Mouse (Mus musculus) heart, embryonic 15.5 days (tissue): ENCODE measurements around the gene Oas1a. TPM values are rescaled to one million over a fixed set of nuclear protein-coding genes. Genes with fewer than 3 reads are reported as not detected.
"Not testable (repeated sequence)": the region's sequence is repeated elsewhere in the genome, so short reads cannot be mapped to it uniquely, and the experiment has no call there.

ENCODE experiments used
- ATAC-seq: fragments of 200-750 bp; cut with Nextera tagmentation; replicated peaks from 2 replicates; pipeline ENCODE4 v1.8.0; 2017; ENCODE audit warnings: low read depth, moderate TSS enrichment; ENCODE audit not compliant: insufficient number of reproducible peaks, insufficient read depth, low FRiP score
- H3K27ac ChIP-seq: fragments of 300-500 bp; sonication (generic); 2 replicates; pipeline ENCODE4 v1.5.1; 2015; ENCODE audit warnings: mild to moderate bottlenecking, inconsistent platforms
- H3K27me3 ChIP-seq: fragments of 300-500 bp; sonication (generic); 2 replicates; pipeline ENCODE4 v1.6.1; 2015; ENCODE audit warnings: inconsistent platforms
- H3K36me3 ChIP-seq: fragments of 300-500 bp; sonication (generic); 2 replicates; pipeline ENCODE4 v1.6.1; 2015; ENCODE audit warnings: mild to moderate bottlenecking, inconsistent platforms
- H3K4me1 ChIP-seq: fragments of 300-500 bp; sonication (generic); replicated peaks from 2 replicates; pipeline ENCODE4 v1.6.1; 2015; ENCODE audit warnings: inconsistent platforms
- H3K4me2 ChIP-seq: fragments of 300-500 bp; sonication (generic); 2 replicates; pipeline ENCODE4 v1.6.1; 2015; ENCODE audit warnings: inconsistent platforms, mild to moderate bottlenecking, moderate library complexity
- H3K4me3 ChIP-seq: fragments of 300-500 bp; sonication (generic); 2 replicates; pipeline ENCODE4 v1.5.1; 2015; ENCODE audit warnings: mild to moderate bottlenecking, inconsistent platforms
- H3K9ac ChIP-seq: fragments of 300-500 bp; sonication (generic); 2 replicates; pipeline ENCODE4 v1.6.1; 2015; ENCODE audit warnings: mild to moderate bottlenecking, inconsistent platforms
- H3K9me3 ChIP-seq: fragments of 300-500 bp; sonication (generic); replicated peaks from 2 replicates; pipeline ENCODE4 v1.6.1; 2016; ENCODE audit warnings: inconsistent platforms
- WGBS: fragments of 180-500 bp; shearing (Covaris S2); methylation state at CpG from one replicate; pipeline ENCODE4 v1.1.7; 2015; ENCODE audit warnings: mixed read lengths; 5-methylcytosine and 5-hydroxymethylcytosine counted together
- polyA plus RNA-seq: library from polyadenylated mRNA; unstranded; fragments of >200 nt; fragmentation: Nextera tagmentation; extraction: Ambion mirVana; gene quantifications from 2 replicates; pipeline ENCODE4 v1.2.1, GENCODE M21; 2015

The Oas1a gene
- polyA plus RNA-seq, 1 experiment from 2014 or later, result 1.4 TPM

GRCm38 (mm10) chr5:120920296-120920695 lies 13.0 kb upstream of the Oas1a start:
- H3K4me1 ChIP-seq, result no peaks in the 10 kb centered on the region
- H3K9ac ChIP-seq, result no peak overlapping the region
- H3K4me3 ChIP-seq, result no peak overlapping the region
- no peaks in the 10 kb centered on the region for H3K36me3 ChIP-seq
- no peaks in the 10 kb centered on the region for H3K27me3 ChIP-seq
- H3K9me3 ChIP-seq, result no peaks in the 10 kb centered on the region
- H3K4me2 ChIP-seq, result no peak overlapping the region
- WGBS, result 71% methylated on average over 3 of the region's 3 CpGs
- H3K27ac ChIP-seq, result no peak overlapping the region
- no peak for ATAC-seq

- H3K27me3 ChIP-seq, H3K9me3 ChIP-seq, H3K9ac ChIP-seq, H3K4me1 ChIP-seq, ATAC-seq, H3K4me2 ChIP-seq, H3K36me3 ChIP-seq, H3K27ac ChIP-seq, H3K4me3 ChIP-seq: not testable (repeated sequence)
- WGBS, result 54% methylated on average over 2 of the region's 2 CpGs
These were observed 12.0 kb upstream of the Oas1a start for GRCm38 (mm10) chr5:120919156-120919935.

GRCm38 (mm10) chr5:120914204-120914603 lies 6.9 kb upstream of the Oas1a start, which contains the start of gene Oas1d:
Gene Oas1d, plus strand, starts transcription at chr5:120914536.
- not testable (repeated sequence) for H3K9me3 ChIP-seq, H3K36me3 ChIP-seq, H3K4me3 ChIP-seq, ATAC-seq, H3K9ac ChIP-seq, H3K4me1 ChIP-seq, H3K4me2 ChIP-seq, H3K27me3 ChIP-seq, H3K27ac ChIP-seq
- WGBS, result 52% methylated on average over 8 of the region's 8 CpGs

GRCm38 (mm10) chr5:120908196-120908920 lies 1.0 kb upstream of the Oas1a start:
- ATAC-seq, result no peak
- Histone ChIP-seq H3K4me2 (no peak overlapping the region), H3K4me1 (no peaks in the 10 kb centered on the region), H3K4me3 (no peak overlapping the region), H3K9ac (no peak overlapping the region), H3K27me3 (no peaks in the 10 kb centered on the region), H3K27ac (no peak overlapping the region), H3K9me3 (no peaks in the 10 kb centered on the region), H3K36me3 (no peaks in the 10 kb centered on the region)
- 43% methylated on average over 7 of the region's 7 CpGs for WGBS

- no peak overlapping the region for H3K4me2 ChIP-seq
- ATAC-seq, result no peak
These were observed 5.3 kb downstream of the Oas1a start for GRCm38 (mm10) chr5:120902056-120902455.

GRCm38 (mm10) chr5:120900666-120901065 lies 6.7 kb downstream of the Oas1a start:
- H3K36me3 ChIP-seq, result no peaks in the 10 kb centered on the region
- H3K27ac ChIP-seq, result no peak overlapping the region
- WGBS, result 40% methylated on average over 1 of the region's 1 CpGs
- H3K4me2 ChIP-seq, result no peak overlapping the region
- no peaks in the 10 kb centered on the region for H3K4me1 ChIP-seq
- H3K9me3 ChIP-seq, result no peaks in the 10 kb centered on the region
- H3K4me3 ChIP-seq, result no peak overlapping the region
- no peaks in the 10 kb centered on the region for H3K27me3 ChIP-seq
- no peak overlapping the region for H3K9ac ChIP-seq
- ATAC-seq, result no peak

More at GRCm38 (mm10) chr5:120902056-120902455, 5.3 kb downstream of the Oas1a start:
- H3K4me1 ChIP-seq, result no peaks in the 10 kb centered on the region
- no peaks in the 10 kb centered on the region for H3K36me3 ChIP-seq
- 91% methylated on average over 5 of the region's 5 CpGs for WGBS
- H3K9me3 ChIP-seq, result no peaks in the 10 kb centered on the region
- H3K27ac ChIP-seq, result no peak overlapping the region
- no peak overlapping the region for H3K4me3 ChIP-seq
- no peak overlapping the region for H3K9ac ChIP-seq
- no peaks in the 10 kb centered on the region for H3K27me3 ChIP-seq

- no peaks in the 10 kb centered on the region for H3K36me3 ChIP-seq
- no peak for ATAC-seq
- no peaks in the 10 kb centered on the region for H3K9me3 ChIP-seq
- H3K27me3 ChIP-seq, result no peaks in the 10 kb centered on the region
- no peak overlapping the region for H3K27ac ChIP-seq
- no peak overlapping the region for H3K9ac ChIP-seq
- no peak overlapping the region for H3K4me3 ChIP-seq
- H3K4me2 ChIP-seq, result no peak overlapping the region
- H3K4me1 ChIP-seq, result no peaks in the 10 kb centered on the region
These were observed 8.6 kb downstream of the Oas1a start for GRCm38 (mm10) chr5:120898726-120899125.

- no peak overlapping the region for H3K4me3 ChIP-seq
- no peaks in the 10 kb centered on the region for H3K27me3 ChIP-seq
- H3K36me3 ChIP-seq, result no peaks in the 10 kb centered on the region
- no peak overlapping the region for H3K27ac ChIP-seq
- H3K4me1 ChIP-seq, result no peaks in the 10 kb centered on the region
- no peaks in the 10 kb centered on the region for H3K9me3 ChIP-seq
- 85% methylated on average over 6 of the region's 6 CpGs for WGBS
- no peak for ATAC-seq
- H3K4me2 ChIP-seq, result no peak overlapping the region
- H3K9ac ChIP-seq, result no peak overlapping the region
These were observed 9.0 kb downstream of the Oas1a start for GRCm38 (mm10) chr5:120898307-120898706.

- Histone ChIP-seq H3K36me3 (no peaks in the 10 kb centered on the region), H3K9ac (no peak overlapping the region), H3K4me1 (no peaks in the 10 kb centered on the region), H3K9me3 (no peaks in the 10 kb centered on the region), H3K27ac (no peak overlapping the region), H3K4me2 (no peak overlapping the region), H3K4me3 (no peak overlapping the region), H3K27me3 (no peaks in the 10 kb centered on the region)
- no peak for ATAC-seq
- 86% methylated on average over 11 of the region's 11 CpGs for WGBS
These were observed 12.0 kb downstream of the Oas1a start for GRCm38 (mm10) chr5:120895231-120895900.

- H3K9ac ChIP-seq, H3K27ac ChIP-seq, H3K4me2 ChIP-seq, H3K4me3 ChIP-seq, H3K27me3 ChIP-seq, ATAC-seq, H3K9me3 ChIP-seq, H3K4me1 ChIP-seq, H3K36me3 ChIP-seq: not testable (repeated sequence)
- WGBS, result 64% methylated on average over 2 of the region's 2 CpGs
These were observed 12.6 kb downstream of the Oas1a start for GRCm38 (mm10) chr5:120894692-120895091.

- H3K9me3 ChIP-seq, H3K4me3 ChIP-seq, H3K4me2 ChIP-seq, H3K4me1 ChIP-seq, ATAC-seq, H3K36me3 ChIP-seq, H3K27me3 ChIP-seq, H3K27ac ChIP-seq, H3K9ac ChIP-seq: not testable (repeated sequence)
- 82% methylated on average over 4 of the region's 4 CpGs for WGBS
These were observed 13.5 kb downstream of the Oas1a start for GRCm38 (mm10) chr5:120893866-120894265.
